Mouse (Mus musculus) gastrocnemius, postnatal 36 days (tissue): ENCODE data around the gene Lrrc4b. TPM values are rescaled to one million over a fixed set of nuclear protein-coding genes. Genes with fewer than 3 reads are reported as not detected.

Source experiments
- DNase-seq, 2 experiments: peaks; one replicate each; pipeline ENCODE4 v3.0.0; 2022
- intact Hi-C: fragments of 180-260 bp; cut with DNase I; formaldehyde crosslinking; loops from one replicate; pipeline ENCODE4 v1.15.1; 2025
- long read RNA-seq, 2 experiments: library from polyadenylated mRNA; stranded (forward); transcript quantifications; one replicate each; pipeline ENCODE4 v2.0.0; 2021
- total RNA-seq, 2 experiments: library from RNA; stranded (reverse); gene quantifications; 2 replicates each; pipeline ENCODE4 v1.2.3; 2021

Lrrc4b gene
- under 1 TPM in 1 of 2 experiments, not detected in 1; 0.20 TPM for total RNA-seq
- long read RNA-seq, experiment 1, partial matches to known transcripts, result 0 of 2 reads
- long read RNA-seq, experiment 1, other reads (novel, unspliced or antisense), result 2 of 2 reads
- long read RNA-seq, experiment 2, result 0 reads

- DNase-seq, result no peak
- intact Hi-C loops, result no loop called here
Measured at GRCm38 (mm10) chr7:44428968-44429521, at the start of gene Lrrc4b. Gene Lrrc4b, plus strand, starts transcription at chr7:44429018.

DNA sequence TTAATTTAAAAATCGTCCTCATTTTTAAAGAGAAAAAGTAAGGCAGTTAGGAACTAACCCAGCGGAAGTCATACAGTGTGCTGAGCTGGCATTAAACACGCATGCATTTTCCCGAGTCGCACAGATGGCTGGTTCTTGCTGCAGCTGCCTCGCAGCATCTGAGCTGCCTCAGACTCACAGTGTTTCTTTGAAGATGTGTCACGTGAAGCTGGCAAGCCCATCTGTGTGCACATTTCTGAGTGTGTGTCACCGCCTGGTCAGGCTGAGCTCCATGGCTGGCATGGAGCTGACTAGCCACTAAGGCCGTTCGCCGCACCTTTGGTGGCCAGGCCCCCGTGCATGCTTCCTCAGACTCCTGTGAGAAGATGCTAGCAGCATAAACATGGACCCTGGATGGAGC is 46.3 kb upstream of the Lrrc4b start:
- intact Hi-C loops, result no loop called here
- no peak for DNase-seq

GRCm38 (mm10) chr7:44383980-44384715 is 44.7 kb upstream of the Lrrc4b start, which contains the start of gene Syt3:
Gene Syt3, plus strand, starts transcription at chr7:44384102.
- peak; percentile 29 to 50 for DNase-seq
- intact Hi-C loops, result no loop called here

DNA sequence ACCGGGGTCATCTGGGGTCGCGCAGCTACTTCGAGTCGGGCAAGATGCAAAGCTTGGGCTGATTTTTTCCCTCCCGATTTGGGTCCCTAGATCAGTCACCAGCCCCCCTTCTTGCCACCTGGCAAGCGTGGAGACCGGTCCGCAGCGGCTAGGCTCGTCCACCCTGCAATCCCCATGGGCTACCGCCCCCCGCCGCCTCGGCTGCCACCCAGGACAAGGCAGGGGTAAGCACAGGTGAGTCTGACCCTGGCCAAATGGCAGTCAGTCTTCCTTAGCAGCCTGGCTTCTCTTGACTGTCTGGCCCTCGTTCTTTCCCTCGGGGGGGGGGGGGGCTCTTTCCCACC is 44.1 kb upstream of the Lrrc4b start:
- intact Hi-C loops, result no loop called here
- DNase-seq, result no peak

GRCm38 (mm10) chr7:44385720-44386119 is 43.1 kb upstream of the Lrrc4b start, which contains the start of gene 1700008O03Rik:
Gene 1700008O03Rik, minus strand, starts transcription at chr7:44385820.
- no peak for DNase-seq
- intact Hi-C loops, result no loop called here

GRCm38 (mm10) chr7:44391831-44392230 is 37.0 kb upstream of the Lrrc4b start:
- intact Hi-C loops, result no loop called here
- no peak for DNase-seq

DNA sequence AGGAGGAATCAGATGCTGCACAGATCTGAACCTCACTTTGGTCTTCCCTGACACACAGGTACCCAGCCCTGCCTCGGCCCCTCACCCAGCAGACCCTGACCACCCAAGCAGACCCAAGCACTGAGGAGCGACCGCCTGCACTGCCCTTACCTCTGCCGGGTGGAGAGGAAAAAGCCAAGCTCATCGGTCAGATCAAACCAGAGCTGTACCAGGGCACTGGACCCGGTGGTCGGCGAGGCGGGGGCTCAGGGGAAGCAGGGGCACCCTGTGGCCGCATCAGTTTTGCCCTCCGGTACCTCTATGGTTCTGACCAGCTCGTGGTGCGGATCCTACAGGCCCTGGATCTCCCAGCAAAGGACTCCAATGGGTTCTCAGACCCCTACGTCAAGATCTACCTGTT is 36.5 kb upstream of the Lrrc4b start:
- DNase-seq, result no peak
- intact Hi-C loops, result no loop called here

- DNase-seq, result no peak
- intact Hi-C loops, result no loop called here
Measured at GRCm38 (mm10) chr7:44393284-44393683, 35.5 kb upstream of the Lrrc4b start.

DNA sequence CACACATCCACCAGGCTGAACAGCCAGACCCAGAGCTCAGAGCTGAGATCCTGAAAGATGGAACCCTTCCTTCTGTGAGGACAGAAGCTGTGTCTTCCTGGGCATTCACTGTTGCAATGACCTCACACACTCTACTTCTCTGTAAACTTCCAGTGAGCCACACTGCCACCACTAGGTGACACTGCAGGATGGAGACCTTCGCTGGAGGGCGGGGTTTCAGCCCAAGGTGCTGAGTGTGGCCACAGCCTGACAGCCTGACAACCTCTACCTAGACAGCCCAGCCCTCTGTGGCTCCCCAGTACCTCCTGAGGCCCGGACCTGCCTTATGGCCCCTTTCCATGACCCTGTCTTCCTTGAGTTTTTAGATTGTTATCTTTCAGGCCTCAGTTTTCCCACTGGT is 30.2 kb upstream of the Lrrc4b start:
- intact Hi-C loops, result loop anchor here (5.0 kb wide), 1 partner anchor 164 kb away; no protein-coding TSS in a partner anchor
- peak in 1 of 2 experiments; percentile 28 for DNase-seq

GRCm38 (mm10) chr7:44401673-44402072 is 27.1 kb upstream of the Lrrc4b start:
- no peak for DNase-seq
- intact Hi-C loops, result loop anchor here (5.0 kb wide), 1 partner anchor 86 kb away; no protein-coding TSS in a partner anchor

DNA sequence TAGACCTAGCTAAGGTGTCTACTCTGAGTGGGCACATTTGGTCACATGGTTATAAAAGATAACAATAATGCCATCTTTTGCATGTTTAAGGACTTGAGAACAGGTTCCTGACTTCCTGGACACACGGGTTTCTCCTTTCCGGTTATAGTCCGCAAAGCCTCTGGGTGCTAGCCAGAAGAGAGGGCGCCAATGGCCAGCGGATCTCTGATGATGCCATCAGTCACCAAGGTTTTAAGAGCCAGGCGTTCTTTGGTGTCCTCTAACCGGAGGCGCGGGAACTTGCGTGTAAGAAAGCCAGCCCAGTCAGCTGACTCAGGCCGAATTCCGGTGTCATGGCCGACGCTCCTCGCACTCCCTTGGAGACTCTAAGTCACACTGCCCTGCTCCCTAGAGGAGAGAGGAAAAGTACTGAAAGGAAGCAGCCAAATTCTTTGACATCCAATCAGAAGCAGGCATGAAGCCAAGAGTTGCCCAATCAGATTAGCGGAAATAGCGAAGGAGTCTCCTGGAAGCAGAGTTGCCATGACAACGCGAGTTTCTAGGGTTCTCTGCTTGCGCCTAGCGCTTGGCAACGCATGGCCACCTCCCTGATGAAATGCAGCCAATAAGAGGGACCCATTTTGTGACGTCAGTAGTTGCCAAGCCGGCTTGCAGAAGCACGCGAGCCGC is 23.3 kb upstream of the Lrrc4b start:
- intact Hi-C loops, result no loop called here

GRCm38 (mm10) chr7:44406015-44406355 is 22.8 kb upstream of the Lrrc4b start:
- no peak for DNase-seq
- intact Hi-C loops, result no loop called here

More for the DNA sequence above, 23.3 kb upstream of the Lrrc4b start:
- peak; percentile 49 to 70 for DNase-seq

DNA sequence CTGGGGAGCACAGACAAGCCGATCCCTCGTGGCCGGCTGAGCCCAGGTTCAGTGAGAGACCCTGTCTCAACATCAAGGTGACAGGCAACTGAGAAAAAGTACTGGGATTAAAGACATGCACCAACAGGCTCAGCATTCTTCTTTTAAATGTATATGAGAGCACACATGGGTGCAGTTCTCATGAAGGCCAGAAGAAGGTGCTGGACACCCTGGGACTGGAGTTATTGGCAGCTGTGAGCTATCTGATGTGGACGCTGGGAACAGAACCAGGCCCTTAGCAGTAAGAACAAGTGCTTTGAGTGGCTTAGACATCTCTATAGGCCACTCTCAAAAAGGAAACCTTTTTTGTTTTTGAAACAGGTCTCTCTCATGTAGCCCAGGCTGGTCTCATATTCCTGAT is 17.7 kb upstream of the Lrrc4b start:
- intact Hi-C loops, result no loop called here
- DNase-seq, result no peak

DNA sequence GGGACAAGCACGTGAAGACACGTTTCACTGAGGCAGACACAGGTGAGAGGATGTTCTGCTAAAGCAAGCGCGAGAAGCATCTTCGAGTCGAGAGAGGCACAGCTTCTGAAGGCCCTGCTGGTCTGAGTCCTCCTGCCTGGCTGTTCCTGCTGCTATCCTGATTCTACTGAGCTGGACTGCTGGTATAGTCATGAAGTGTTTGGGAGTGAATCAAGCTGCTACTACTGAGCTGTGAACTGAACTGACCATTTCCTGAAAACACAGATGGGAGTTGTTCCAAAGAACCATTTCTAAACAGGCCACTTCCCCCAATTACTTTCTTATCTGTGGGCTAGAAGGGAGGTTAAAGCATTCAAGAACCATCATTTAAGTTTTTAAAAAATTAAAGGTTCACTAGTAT is 15.5 kb upstream of the Lrrc4b start:
- DNase-seq, result no peak
- intact Hi-C loops, result no loop called here

- intact Hi-C loops, result no loop called here
- DNase-seq, result no peak
Measured at GRCm38 (mm10) chr7:44427666-44428065, 1.2 kb upstream of the Lrrc4b start.

- intact Hi-C loops, result no loop called here
- no peak for DNase-seq
Measured at GRCm38 (mm10) chr7:44428171-44428950, 457 bp upstream of the Lrrc4b start.

DNA sequence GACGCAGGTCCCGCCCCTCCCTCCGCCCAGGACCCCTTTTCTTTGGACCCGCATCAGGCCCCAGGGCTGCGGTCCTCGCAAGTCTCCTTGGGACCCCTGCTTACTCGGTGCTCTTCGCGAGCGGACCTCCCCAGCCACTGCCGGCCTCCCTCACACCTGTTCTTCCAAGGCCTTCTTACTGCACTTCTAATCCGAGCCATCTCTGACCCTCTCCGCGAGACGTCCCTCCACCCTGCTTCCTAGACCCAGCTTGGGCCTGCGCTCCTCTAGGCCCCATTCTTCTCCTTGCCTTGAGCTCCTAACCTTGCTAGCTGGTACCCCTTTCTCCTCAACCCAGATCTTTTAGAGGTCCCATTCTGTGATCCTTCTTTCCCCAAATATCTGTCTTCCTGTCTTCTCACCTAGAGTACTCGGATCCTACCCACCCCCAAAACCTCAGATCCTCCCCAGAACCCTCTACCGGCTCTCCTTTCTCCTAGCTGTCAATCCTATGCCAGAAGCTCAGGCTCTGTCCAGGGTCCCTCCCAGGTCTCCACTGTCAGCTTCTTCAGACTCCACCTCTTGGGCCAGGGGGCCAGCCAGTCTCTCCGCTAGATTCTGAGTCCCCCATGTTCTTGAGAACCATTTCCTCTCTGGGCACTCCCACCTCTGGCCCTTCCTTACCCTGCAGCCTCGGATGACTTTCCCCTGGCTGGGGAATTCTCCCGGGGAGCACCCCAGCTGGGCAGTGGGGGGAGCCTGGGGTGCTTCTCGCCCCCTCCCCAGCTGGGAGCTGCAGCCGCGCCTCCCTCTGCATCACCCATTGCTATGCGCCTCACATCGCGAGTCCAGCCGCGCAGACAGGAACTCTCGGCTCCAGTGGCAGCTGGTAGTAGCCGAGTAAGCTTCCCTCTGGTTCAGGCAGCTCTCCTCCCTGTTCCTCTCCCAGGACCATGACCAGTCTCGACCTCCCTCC is 993 bp downstream of the Lrrc4b start:
- intact Hi-C loops, result no loop called here

DNA sequence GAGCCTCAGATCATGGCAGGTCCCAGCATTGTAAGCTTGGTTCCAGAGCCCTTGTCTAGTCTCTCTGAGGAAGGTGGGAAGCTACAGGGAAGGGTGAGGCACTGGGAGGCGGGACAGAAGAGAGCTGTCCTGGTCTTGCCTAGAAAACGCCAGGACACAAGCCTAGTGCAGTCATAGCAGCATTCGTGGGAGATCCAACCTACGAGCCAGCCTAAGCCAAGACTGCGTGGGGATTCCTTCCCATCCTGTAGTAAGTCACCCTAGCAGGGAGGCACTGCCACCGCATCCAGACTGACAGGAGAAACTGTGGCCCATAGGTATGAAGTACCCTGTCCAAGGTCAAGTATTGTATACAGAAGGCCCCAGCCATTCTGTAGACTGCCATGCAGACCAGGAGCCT is 3.7 kb downstream of the Lrrc4b start:
- intact Hi-C loops, result no loop called here
- no peak for DNase-seq

More for the DNA sequence above, 993 bp downstream of the Lrrc4b start:
- no peak for DNase-seq

GRCm38 (mm10) chr7:44433371-44433770 is 4.6 kb downstream of the Lrrc4b start:
- intact Hi-C loops, result no loop called here
- DNase-seq, result no peak

DNA sequence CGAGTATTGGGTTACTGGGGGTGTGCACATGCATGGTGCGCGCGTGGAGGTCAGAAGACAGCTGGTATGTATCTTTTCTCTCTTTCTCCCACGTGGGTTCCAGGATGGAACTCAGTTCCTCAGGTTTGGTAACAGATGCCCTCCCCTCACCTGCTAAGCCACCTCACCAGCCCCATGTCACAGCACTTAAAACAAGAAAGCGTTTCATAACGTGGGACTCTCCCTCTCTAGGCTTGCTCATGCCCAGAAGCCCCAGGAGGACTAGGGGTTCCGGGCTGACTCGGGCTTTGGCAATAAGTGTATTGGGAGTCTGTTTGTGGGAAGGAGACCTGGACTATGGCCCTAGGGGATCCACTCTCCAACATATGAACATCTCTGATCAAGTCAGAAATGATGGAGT is 5.3 kb downstream of the Lrrc4b start:
- intact Hi-C loops, result no loop called here
- no peak for DNase-seq
